Mouse (Mus musculus): ENCODE results near the gene Klkb1.
"Not testable (repeated sequence)": the region's sequence is repeated elsewhere in the genome, so short reads cannot be mapped to it uniquely, and the experiment has no call there.

Gene Klkb1

DNA sequence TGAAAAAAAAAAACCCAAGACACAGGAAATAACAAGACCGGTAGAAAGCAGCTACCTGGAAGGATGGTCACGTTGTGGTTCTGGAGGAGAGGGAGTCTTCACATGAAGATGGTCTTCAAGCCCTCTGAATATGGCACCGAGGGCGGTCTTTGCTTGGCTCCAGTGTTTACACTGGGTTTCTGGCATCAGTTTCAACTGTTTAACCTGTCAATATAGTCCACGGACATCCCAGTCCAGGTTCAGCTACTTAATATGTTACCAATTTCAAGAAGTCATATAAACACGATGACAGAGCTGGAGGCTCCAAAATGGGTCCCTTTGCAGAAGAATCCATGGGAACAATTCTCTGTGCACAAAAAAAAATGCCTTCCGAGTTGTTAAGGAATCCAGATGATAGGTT is at the start of gene Klkb1:
Klkb1 (minus strand) TSS at position 173 of the 400 bp plus-strand sequence.
- DNase-seq (ENCODE audit: low read depth), result no peak

GRCm38 (mm10) chr8:45344298-45344697 is 49.6 kb upstream of the Klkb1 start:
- DNase-seq (ENCODE audit: low read depth), result no peak

GRCm38 (mm10) chr8:45341630-45342628 is 47.3 kb upstream of the Klkb1 start:
- DNase-seq (ENCODE audit: low read depth), result no peak

GRCm38 (mm10) chr8:45333493-45333892 is 38.8 kb upstream of the Klkb1 start:
- DNase-seq (ENCODE audit: low read depth), result no peak

- DNase-seq (ENCODE audit: low read depth), result peak; percentile 89
Observed at GRCm38 (mm10) chr8:45332685-45333409, 38.2 kb upstream of the Klkb1 start, which contains the start of gene Cyp4v3. TSS of gene Cyp4v3 (minus strand) at chr8:45333216.

GRCm38 (mm10) chr8:45330856-45331255 is 36.2 kb upstream of the Klkb1 start:
- DNase-seq (ENCODE audit: low read depth), result peak; percentile 4

DNA sequence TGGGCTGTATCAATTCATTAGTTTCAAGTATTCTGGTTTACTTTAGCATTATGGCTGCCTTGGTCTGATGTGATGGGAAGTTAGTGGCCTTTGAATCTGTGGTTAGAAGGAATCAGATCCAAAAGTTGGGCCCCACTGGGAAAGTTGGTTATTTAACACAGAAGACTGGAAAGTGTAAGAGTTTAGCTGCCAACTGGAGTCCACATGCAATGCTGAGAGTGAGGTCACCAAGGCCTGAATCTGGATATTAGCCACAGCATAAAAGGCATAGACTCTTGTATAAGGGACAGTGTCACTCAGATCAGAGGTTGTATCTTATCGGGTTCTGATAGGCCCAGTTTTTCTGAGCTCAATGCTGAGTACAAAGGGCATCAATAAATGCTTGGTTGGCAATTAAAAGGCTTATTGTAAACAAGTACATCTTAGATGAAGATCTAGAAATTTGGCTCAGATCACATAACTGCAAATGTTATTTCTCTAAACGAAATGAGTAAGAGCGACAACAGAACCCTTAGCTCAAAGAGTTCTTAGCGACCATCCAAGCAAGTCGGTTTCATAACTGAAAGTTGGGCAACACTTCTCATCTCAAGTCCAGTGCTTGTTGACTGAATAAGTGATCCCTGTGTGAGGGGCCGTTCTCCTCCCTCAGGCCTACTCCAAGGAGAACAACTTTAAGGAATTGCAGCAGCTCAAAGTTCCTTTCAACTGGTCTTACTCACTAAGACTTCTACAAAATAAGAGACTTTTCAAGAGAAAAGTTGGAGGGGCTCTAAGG is 34.7 kb upstream of the Klkb1 start:
- no peak for DNase-seq (ENCODE audit: low read depth)

DNA sequence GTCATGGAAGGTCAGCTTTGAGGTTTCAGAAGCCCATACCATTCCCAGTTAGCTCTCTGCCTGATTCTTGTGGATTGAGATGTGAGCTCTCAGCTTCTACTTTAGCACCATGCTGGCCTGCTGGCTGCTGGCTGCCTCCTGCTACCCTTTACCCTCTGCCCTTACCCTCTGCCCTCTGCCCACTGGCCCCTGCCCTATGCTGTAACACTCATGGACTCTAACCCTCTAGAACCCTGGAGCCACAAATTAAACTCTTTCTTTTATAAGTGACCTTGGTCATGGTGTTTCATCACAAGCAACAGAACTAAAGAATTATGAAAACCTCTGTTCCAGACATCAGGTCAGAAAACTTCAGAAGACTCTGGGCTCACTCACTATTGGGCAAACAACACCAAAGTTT is 32.4 kb upstream of the Klkb1 start:
- not testable (repeated sequence) for DNase-seq (ENCODE audit: low read depth)

- DNase-seq (ENCODE audit: low read depth), result no peak
Observed at GRCm38 (mm10) chr8:45324151-45324550, 29.5 kb upstream of the Klkb1 start.

DNA sequence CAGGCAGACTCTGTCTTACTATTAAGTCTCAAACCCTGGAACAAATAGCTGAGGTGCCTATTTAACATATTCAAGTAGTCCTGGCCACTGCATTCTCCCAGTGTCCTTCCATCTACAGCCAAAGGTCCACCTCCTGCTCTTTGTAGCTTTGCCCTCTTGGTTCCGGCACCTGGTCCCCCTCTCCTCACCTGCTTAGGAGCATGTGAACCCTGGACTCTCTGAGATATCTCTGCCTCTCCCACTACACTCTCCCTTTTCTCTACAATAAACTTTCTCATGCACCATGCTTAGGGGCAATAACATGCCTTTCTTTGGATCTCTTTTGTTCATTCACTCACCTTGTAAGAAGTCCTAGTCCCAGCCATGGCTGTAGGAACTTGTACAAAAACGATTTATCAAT is 26.7 kb upstream of the Klkb1 start:
- no peak for DNase-seq (ENCODE audit: low read depth)

- no peak for DNase-seq (ENCODE audit: low read depth)
Observed at GRCm38 (mm10) chr8:45320930-45321329, 26.3 kb upstream of the Klkb1 start.

- DNase-seq (ENCODE audit: low read depth), result no peak
Observed at GRCm38 (mm10) chr8:45310967-45311366, 16.3 kb upstream of the Klkb1 start.

GRCm38 (mm10) chr8:45308366-45308765 is 13.7 kb upstream of the Klkb1 start, which contains the start of gene Gm45753:
TSS of gene Gm45753 (minus strand) at chr8:45308466.
- no peak for DNase-seq (ENCODE audit: low read depth)

- no peak for DNase-seq (ENCODE audit: low read depth)
Observed at GRCm38 (mm10) chr8:45305479-45305878, 10.8 kb upstream of the Klkb1 start.

DNA sequence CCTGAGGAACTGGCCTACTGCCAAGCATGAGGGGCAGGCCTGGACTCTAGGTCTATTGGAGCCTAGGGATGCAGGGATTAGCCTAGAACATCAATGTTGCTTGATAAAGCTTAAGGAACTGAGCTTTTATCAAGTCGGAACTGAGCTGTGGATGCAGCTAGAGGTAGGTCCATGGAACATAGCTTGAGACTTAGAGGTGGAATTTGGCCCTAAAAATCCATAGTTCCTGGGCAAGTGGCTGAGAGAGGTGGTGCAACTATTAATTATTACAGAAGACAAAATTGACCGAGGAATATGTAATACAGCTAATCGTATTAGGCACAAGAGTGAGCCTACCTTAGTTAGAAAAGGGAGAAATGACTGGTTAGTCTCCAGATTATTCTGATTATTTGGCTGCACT is 9.7 kb upstream of the Klkb1 start:
- no peak for DNase-seq (ENCODE audit: low read depth)

GRCm38 (mm10) chr8:45302390-45302789 is 7.7 kb upstream of the Klkb1 start:
- DNase-seq (ENCODE audit: low read depth), result no peak

- DNase-seq (ENCODE audit: low read depth), result no peak
Observed at GRCm38 (mm10) chr8:45295276-45295675, 617 bp upstream of the Klkb1 start.

- no peak for DNase-seq (ENCODE audit: low read depth)
Observed at GRCm38 (mm10) chr8:45291790-45292189, 2.9 kb downstream of the Klkb1 start.

GRCm38 (mm10) chr8:45281630-45282029 is 13.0 kb downstream of the Klkb1 start:
- no peak for DNase-seq (ENCODE audit: low read depth)

DNA sequence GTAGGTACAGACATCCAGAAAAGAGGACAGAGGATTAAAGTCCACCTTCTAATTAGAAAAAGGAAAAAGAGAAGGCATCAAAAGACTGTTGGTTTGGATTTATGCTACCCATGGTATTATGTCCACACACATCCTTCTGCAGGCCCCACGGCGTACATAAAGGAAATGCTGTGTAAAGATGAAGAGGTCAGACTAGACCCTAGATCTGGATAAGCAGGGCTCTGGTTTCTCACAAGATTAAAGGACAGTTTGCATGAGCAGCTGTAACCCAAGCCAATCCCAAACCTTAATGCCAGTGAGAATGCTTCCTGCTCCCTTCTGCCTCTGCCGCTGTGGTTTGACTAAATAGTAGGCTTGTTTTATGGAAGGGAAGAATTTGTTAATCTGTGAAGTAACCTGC is 17.2 kb downstream of the Klkb1 start:
- DNase-seq (ENCODE audit: low read depth), result no peak

DNA sequence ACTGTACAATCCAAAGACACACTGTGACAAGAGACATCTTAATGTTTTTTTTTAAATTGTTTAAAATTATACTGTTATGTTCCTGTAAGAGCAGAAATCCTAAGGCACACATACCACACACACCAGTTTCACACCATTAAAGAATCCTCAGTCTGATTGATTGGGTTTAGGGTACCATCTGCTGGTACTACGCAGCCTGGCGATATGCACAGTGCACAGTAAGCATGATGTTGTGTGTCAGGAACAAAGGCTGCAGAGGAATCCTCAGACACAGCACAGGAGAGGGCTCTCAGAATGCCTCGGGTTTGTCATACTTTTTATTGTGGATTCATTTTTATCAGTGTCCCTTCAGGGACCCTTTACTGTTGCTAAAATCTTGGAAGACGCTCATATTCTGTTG is 20.3 kb downstream of the Klkb1 start:
- no peak for DNase-seq (ENCODE audit: low read depth)

DNA sequence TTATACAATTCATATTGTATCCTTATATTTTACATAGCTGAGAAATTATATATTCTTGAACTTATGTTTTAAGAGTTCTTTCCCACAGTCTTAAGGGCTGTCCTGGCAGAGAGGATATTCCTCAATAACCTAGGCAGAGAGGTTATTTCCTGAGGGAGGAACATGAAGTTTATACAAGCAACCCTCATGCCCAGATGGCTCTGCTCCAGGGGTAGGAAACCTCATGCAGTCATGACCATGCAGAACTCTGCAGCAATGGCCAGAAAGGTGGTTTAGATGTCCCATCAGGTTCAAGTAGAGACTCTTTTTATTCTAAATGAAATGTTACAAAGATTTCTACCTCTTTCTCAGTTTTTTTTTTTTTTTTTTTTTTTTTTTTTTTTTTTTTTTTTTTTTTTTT is 25.6 kb downstream of the Klkb1 start:
- DNase-seq (ENCODE audit: low read depth), result no peak
